Mouse (Mus musculus) MEL (cell line): Measurements from ENCODE around the gene Hes3. TPM values are rescaled to one million over a fixed set of nuclear protein-coding genes. Genes with fewer than 3 reads are reported as not detected.
A peak's percentile ranks its signal among the peaks of the same experiment; 100 is the strongest.

Source experiments
- DNase-seq: peaks from one replicate; pipeline ENCODE4 v3.0.0; 2011; ENCODE audit warnings: low read depth, low spot score
- H3K27ac ChIP-seq: 2 replicates; pipeline ENCODE4 v1.5.1; 2012; ENCODE audit warnings: low read depth, mild to moderate bottlenecking, control low read depth, low read length, moderate library complexity; ENCODE audit not compliant: control insufficient read depth
- H3K27me3 ChIP-seq, 2 experiments: fragments of 150-350 bp in 1 of 2; sonication (generic) in 1 of 2; 2 replicates each; pipeline ENCODE4 v1.6.1; 2012; ENCODE audit warnings: low read length in 2 of 2, mild to moderate bottlenecking in 2 of 2, improper control_type of control experiment in 1 of 2, moderate library complexity in 1 of 2; ENCODE audit not compliant: insufficient read depth in 2 of 2, control insufficient read depth in 1 of 2
- H3K36me3 ChIP-seq, 2 experiments: 2 replicates each; pipeline ENCODE4 v1.6.1; 2012 to 2014; ENCODE audit warnings: low read length in 2 of 2, improper control_type of control experiment in 1 of 2, inconsistent platforms in 1 of 2, mild to moderate bottlenecking in 1 of 2; ENCODE audit not compliant: insufficient read depth in 2 of 2, control insufficient read depth in 1 of 2
- H3K4me1 ChIP-seq, 2 experiments: fragments of 150-350 bp in 1 of 2; sonication (generic) in 1 of 2; 2 replicates each; pipeline ENCODE4 v1.6.1; 2012; ENCODE audit warnings: low read length in 2 of 2, improper control_type of control experiment in 1 of 2, mild to moderate bottlenecking in 1 of 2; ENCODE audit not compliant: insufficient read depth in 2 of 2, control insufficient read depth in 1 of 2
- H3K4me3 ChIP-seq, 2 experiments: fragments of 150-350 bp in 1 of 2; sonication (generic) in 1 of 2; 2 replicates each; pipeline ENCODE4 v1.5.1; 2012; ENCODE audit warnings: low read depth in 2 of 2, low read length in 2 of 2, mild to moderate bottlenecking in 2 of 2, moderate library complexity in 2 of 2, control low read depth in 1 of 2, improper control_type of control experiment in 1 of 2; ENCODE audit not compliant: control insufficient read depth in 1 of 2, insufficient read depth in 1 of 2
- H3K79me2 ChIP-seq: 2 replicates; pipeline ENCODE4 v1.6.1; 2012; ENCODE audit warnings: mild to moderate bottlenecking, low read length, moderate library complexity; ENCODE audit not compliant: control insufficient read depth, poor library complexity, insufficient read depth
- H3K9ac ChIP-seq: 2 replicates; pipeline ENCODE4 v1.6.1; 2012; ENCODE audit warnings: low read depth, mild to moderate bottlenecking, control low read depth, low read length, moderate library complexity; ENCODE audit not compliant: control insufficient read depth, poor library complexity, severe bottlenecking
- H3K9me3 ChIP-seq: fragments of 150-350 bp; sonication (generic); replicated peaks from 2 replicates; pipeline ENCODE4 v1.6.1; 2012; ENCODE audit warnings: mild to moderate bottlenecking, low read length, improper control_type of control experiment, moderate library complexity; ENCODE audit not compliant: insufficient read depth
- CHD1 ChIP-seq: IDR thresholded peaks from 2 replicates; pipeline ENCODE4 v1.6.1; 2012; ENCODE audit warnings: low read depth, mild to moderate bottlenecking, inconsistent platforms, low read length, improper control_type of control experiment
- CHD2 ChIP-seq: IDR thresholded peaks from 2 replicates; pipeline ENCODE4 v1.6.1; 2011; ENCODE audit warnings: low read length, improper control_type of control experiment
- CTCF ChIP-seq, 3 experiments: IDR thresholded peaks in 2 of 3; conservative IDR thresholded peaks in 1 of 3; 2 replicates each; pipeline ENCODE4 v1.5.1; 2011 to 2012; ENCODE audit warnings: low read length in 3 of 3, low read depth in 2 of 3, mild to moderate bottlenecking in 2 of 3, improper control_type of control experiment in 1 of 3, inconsistent platforms in 1 of 3, mixed read lengths in 1 of 3, moderate library complexity in 1 of 3; ENCODE audit not compliant: control insufficient read depth in 1 of 3, insufficient read depth in 1 of 3, poor library complexity in 1 of 3, severe bottlenecking in 1 of 3
- ELF1 ChIP-seq: IDR thresholded peaks from 2 replicates; pipeline ENCODE4 v1.6.1; 2014; ENCODE audit warnings: low read depth, mild to moderate bottlenecking, inconsistent platforms, low read length, improper control_type of control experiment, moderate library complexity
- KAT2A ChIP-seq: conservative IDR thresholded peaks from 2 replicates; pipeline ENCODE4 v1.6.1; 2012; ENCODE audit warnings: low read depth, low read length, improper control_type of control experiment, inconsistent platforms
- MAFK ChIP-seq: IDR thresholded peaks from 2 replicates; pipeline ENCODE4 v1.6.1; 2011; ENCODE audit warnings: low read depth, mild to moderate bottlenecking, low read length, improper control_type of control experiment, borderline replicate concordance
- MXI1 ChIP-seq: IDR thresholded peaks from 2 replicates; pipeline ENCODE4 v1.6.1; 2011; ENCODE audit warnings: mild to moderate bottlenecking, low read depth, low read length, improper control_type of control experiment
- POLR2A ChIP-seq, 2 experiments: IDR thresholded peaks; 2 replicates each; pipeline ENCODE4 v1.6.1; 2011 to 2012; ENCODE audit warnings: low read length in 2 of 2, mild to moderate bottlenecking in 2 of 2, control low read depth in 1 of 2, improper control_type of control experiment in 1 of 2, low read depth in 1 of 2, moderate library complexity in 1 of 2; ENCODE audit not compliant: control insufficient read depth in 1 of 2, insufficient read depth in 1 of 2, poor library complexity in 1 of 2
- RAD21 ChIP-seq: IDR thresholded peaks from 2 replicates; pipeline ENCODE4 v1.6.1; 2011; ENCODE audit warnings: mild to moderate bottlenecking, low read depth, low read length, improper control_type of control experiment
- SIN3A ChIP-seq: IDR thresholded peaks from 2 replicates; pipeline ENCODE4 v1.6.1; 2012; ENCODE audit warnings: low read length, improper control_type of control experiment, inconsistent platforms
- SMC3 ChIP-seq: IDR thresholded peaks from 2 replicates; pipeline ENCODE4 v1.6.1; 2011; ENCODE audit warnings: low read depth, low read length, improper control_type of control experiment
- TAL1 ChIP-seq: IDR thresholded peaks from 2 replicates; pipeline ENCODE4 v1.6.1; 2012; ENCODE audit warnings: mild to moderate bottlenecking, inconsistent platforms, low read length, moderate library complexity, mixed read lengths
- ZC3H11A ChIP-seq: IDR thresholded peaks from 2 replicates; pipeline ENCODE4 v1.6.1; 2012; ENCODE audit warnings: low read depth, mild to moderate bottlenecking, inconsistent platforms, low read length, improper control_type of control experiment
- polyA plus RNA-seq, 2 experiments: library from polyadenylated mRNA; stranded (reverse) in 1 of 2; unstranded in 1 of 2; fragments of >175 nt in 1 of 2; fragments of >200 nt in 1 of 2; gene quantifications; 2 replicates each; pipeline versions ENCODE4 v1.2.1 to v1.2.4; 2012; ENCODE audit warnings: low replicate concordance in 2 of 2, low read depth in 1 of 2; ENCODE audit not compliant: insufficient read length in 2 of 2, insufficient read depth in 1 of 2, missing spikeins in 1 of 2
- total RNA-seq: library from RNA; depleted of rRNA; stranded (reverse); fragments of 300-350 nt; gene quantifications from 2 replicates; pipeline ENCODE4 v1.2.3, GENCODE M21; 2012

Gene Hes3
- total and polyA plus RNA-seq, 3 experiments = 0.04 TPM; not detected in 2

- TF ChIP-seq CTCF (IDR thresholded peaks at IDR 0.05 in 2 of 3, conservative IDR thresholded peaks at IDR 0.05 in 1 of 3; ENCODE audit: control insufficient read depth in 1 of 3, insufficient read depth in 1 of 3, low read depth in 2 of 3, low read length in 3 of 3, poor library complexity in 1 of 3, severe bottlenecking in 1 of 3) (peak in 2 of 3 experiments; percentile 10 to 29; a peak in 1 of 6 replicates), CHD2 (no peak), POLR2A (IDR thresholded peaks at IDR 0.05; ENCODE audit: control insufficient read depth in 1 of 2, insufficient read depth in 1 of 2, low read depth in 1 of 2, low read length in 2 of 2, poor library complexity in 1 of 2) (no peak), SMC3 (peak; percentile 31)
- no peaks in the 10 kb centered on the region for H3K36me3 ChIP-seq
- no peak overlapping the region for H3K4me3 ChIP-seq
- no peak overlapping the region for H3K9ac ChIP-seq
- H3K4me1 ChIP-seq = no peaks in the 10 kb centered on the region
- H3K27me3 ChIP-seq = no peaks in the 10 kb centered on the region
- no peaks in the 10 kb centered on the region for H3K9me3 ChIP-seq
- no peaks in the 10 kb centered on the region for H3K79me2 ChIP-seq
- no peak for DNase-seq
- no peak overlapping the region for H3K27ac ChIP-seq
These were observed 13.5 kb downstream of the Hes3 start for GRCm38 (mm10) chr4:152277916-152278315.

DNA sequence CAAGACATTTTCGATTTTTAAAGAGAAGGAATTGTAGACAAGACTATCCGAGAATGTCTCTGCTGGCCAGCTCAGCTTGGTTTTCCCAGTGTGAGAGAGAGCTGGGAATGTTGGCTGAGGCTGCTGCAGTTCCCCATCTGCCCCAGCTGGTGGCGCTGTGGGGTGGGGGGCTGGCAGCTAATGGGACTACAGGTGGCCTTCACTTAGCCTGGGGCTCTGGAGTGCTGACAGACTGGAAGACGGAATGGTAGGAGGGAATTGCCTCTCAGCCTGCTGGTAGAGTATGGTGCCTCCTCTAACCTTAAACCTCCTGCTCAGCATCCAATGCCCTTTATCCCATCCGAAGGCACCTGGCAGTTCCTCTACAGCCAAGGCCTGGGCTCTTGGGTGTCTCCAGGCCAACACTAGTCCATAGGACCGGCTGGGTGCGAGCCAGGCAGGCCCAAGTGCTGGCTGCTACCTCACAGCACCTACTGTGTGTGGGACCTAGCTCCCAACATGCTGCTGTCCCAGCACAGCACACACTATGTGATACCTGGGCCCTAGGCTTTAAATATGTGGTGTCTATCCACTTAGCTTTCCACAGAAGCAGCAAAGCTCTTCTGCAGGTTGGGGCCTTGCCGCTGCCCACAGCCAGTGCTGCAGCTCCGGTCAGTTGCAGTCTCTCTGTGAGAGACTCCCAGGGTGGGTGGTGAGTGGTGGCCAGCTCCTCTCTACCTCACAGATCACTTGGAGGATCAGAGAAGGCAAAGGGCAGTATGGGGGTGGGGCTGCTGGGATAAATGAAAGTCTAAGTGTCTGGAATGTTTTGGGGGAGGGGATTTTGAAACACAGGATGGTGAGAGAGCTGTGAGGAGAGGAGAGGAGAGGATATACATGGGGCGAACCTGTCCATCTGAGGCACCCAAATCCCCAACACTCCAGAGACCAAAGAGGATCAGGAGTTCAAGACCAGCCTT lies 14.8 kb downstream of the Hes3 start:
- H3K79me2 ChIP-seq = no peaks in the 10 kb centered on the region
- H3K4me1 ChIP-seq = no peaks in the 10 kb centered on the region
- H3K27me3 ChIP-seq = no peaks in the 10 kb centered on the region
- H3K27ac ChIP-seq = no peak overlapping the region
- no peaks in the 10 kb centered on the region for H3K9me3 ChIP-seq
- no peak overlapping the region for H3K4me3 ChIP-seq
- TF ChIP-seq CTCF (IDR thresholded peaks at IDR 0.05 in 2 of 3, conservative IDR thresholded peaks at IDR 0.05 in 1 of 3; ENCODE audit: control insufficient read depth in 1 of 3, insufficient read depth in 1 of 3, low read depth in 2 of 3, low read length in 3 of 3, poor library complexity in 1 of 3, severe bottlenecking in 1 of 3) (peak; percentile 66 to 85 (median 83)), SMC3 (peak; percentile 46), SIN3A (no peak), ELF1 (no peak), RAD21 (peak; percentile 32), ZC3H11A (0 out of 2 replicates have a peak, but pooled peaks have one; percentile 12)
- TF ChIP-seq, all 39 proteins: peak for 4
- DNase-seq = no peak
- Histone ChIP-seq H3K36me3 (no peaks in the 10 kb centered on the region), H3K9ac (no peak overlapping the region)

GRCm38 (mm10) chr4:152274681-152275131 lies 16.8 kb downstream of the Hes3 start:
- Histone ChIP-seq H3K36me3 (no peaks in the 10 kb centered on the region), H3K4me1 (no peaks in the 10 kb centered on the region), H3K27me3 (no peaks in the 10 kb centered on the region)
- TF ChIP-seq KAT2A (no peak), MAFK (no peak), TAL1 (no peak), CHD1 (no peak), ZC3H11A (no peak), MXI1 (no peak), SIN3A (no peak)
- TF ChIP-seq, all 39 proteins: peak for 0
- no peak overlapping the region for H3K4me3 ChIP-seq
- H3K79me2 ChIP-seq = no peaks in the 10 kb centered on the region
- H3K9me3 ChIP-seq = no peaks in the 10 kb centered on the region
- DNase-seq = no peak
- H3K27ac ChIP-seq = no peak overlapping the region
- H3K9ac ChIP-seq = no peak overlapping the region
